Mouse (Mus musculus): ENCODE measurements around the gene Gcn1l1. TPM values are rescaled to one million over a fixed set of nuclear protein-coding genes. Genes with fewer than 3 reads are reported as not detected.

Gene Gcn1l1
- polyA plus RNA-seq, 1 experiment = 42.2 TPM

DNA sequence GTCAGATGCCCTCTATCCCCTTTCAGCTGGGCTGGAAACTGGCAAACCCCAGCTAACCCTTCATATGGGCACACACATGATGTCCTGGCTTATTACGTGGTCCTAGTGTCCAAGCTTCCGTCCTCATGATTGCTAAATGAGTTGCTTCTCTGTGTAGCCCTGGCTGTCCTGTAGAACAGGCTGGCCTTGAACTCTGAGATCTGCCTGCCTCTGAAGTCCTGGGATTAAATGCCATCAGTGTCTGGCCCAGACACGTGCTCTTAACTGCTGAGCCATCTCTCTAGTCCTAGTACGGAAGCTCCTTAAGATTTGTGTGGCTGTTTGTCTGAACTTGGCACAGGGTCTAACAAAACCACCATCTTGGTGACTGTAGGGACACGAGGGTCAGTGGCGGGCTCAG, 38.5 kb downstream of the Gcn1l1 start:
- 93% methylated on average over 6 of the region's 6 CpGs for WGBS
- Histone ChIP-seq H3K27me3 (replicated peaks; ENCODE audit: control insufficient read depth, insufficient read depth, low read length) (no peaks in the 10 kb centered on the region), H3K27ac (ENCODE audit: insufficient read depth, low read depth, low read length) (no peak overlapping the region), H3K36me3 (ENCODE audit: control insufficient read depth, insufficient read depth, low read length) (peaks cover 3% of the 10 kb centered on the region), H3K4me1 (ENCODE audit: control insufficient read depth, insufficient read depth, low read length) (no peaks in the 10 kb centered on the region), H3K4me3 (ENCODE audit: insufficient read depth, low read depth, low read length) (no peak overlapping the region)
- TF ChIP-seq CTCF (conservative IDR thresholded peaks at IDR 0.05; ENCODE audit: insufficient read depth, insufficient read length, low read depth, low read length) (no peak), POLR2A (IDR thresholded peaks at IDR 0.05; ENCODE audit: low read depth, low read length) (no peak)
- no peak for DNase-seq

GRCm38 (mm10) chr5:115611566-115611965, 46.5 kb downstream of the Gcn1l1 start:
- TF ChIP-seq POLR2A (IDR thresholded peaks at IDR 0.05; ENCODE audit: low read depth, low read length) = no peak
- TF ChIP-seq CTCF (conservative IDR thresholded peaks at IDR 0.05; ENCODE audit: insufficient read depth, insufficient read length, low read depth, low read length) = no peak
- H3K36me3 ChIP-seq (ENCODE audit: control insufficient read depth, insufficient read depth, low read length) = peaks cover 3% of the 10 kb centered on the region
- WGBS = 90% methylated on average over 11 of the region's 11 CpGs
- H3K27ac ChIP-seq (ENCODE audit: insufficient read depth, low read depth, low read length) = no peak overlapping the region
- H3K4me3 ChIP-seq (ENCODE audit: insufficient read depth, low read depth, low read length) = no peak overlapping the region
- no peaks in the 10 kb centered on the region for H3K4me1 ChIP-seq (ENCODE audit: control insufficient read depth, insufficient read depth, low read length)
- H3K27me3 ChIP-seq (replicated peaks; ENCODE audit: control insufficient read depth, insufficient read depth, low read length) = no peaks in the 10 kb centered on the region
- no peak for DNase-seq

- Histone ChIP-seq H3K27me3 (replicated peaks; ENCODE audit: control insufficient read depth, insufficient read depth, low read length) (no peaks in the 10 kb centered on the region), H3K4me1 (ENCODE audit: control insufficient read depth, insufficient read depth, low read length) (no peaks in the 10 kb centered on the region), H3K27ac (ENCODE audit: insufficient read depth, low read depth, low read length) (no peak overlapping the region), H3K36me3 (ENCODE audit: control insufficient read depth, insufficient read depth, low read length) (peaks cover 2% of the 10 kb centered on the region), H3K4me3 (ENCODE audit: insufficient read depth, low read depth, low read length) (no peak overlapping the region)
- TF ChIP-seq CTCF (conservative IDR thresholded peaks at IDR 0.05; ENCODE audit: insufficient read depth, insufficient read length, low read depth, low read length) (no peak), POLR2A (IDR thresholded peaks at IDR 0.05; ENCODE audit: low read depth, low read length) (no peak)
- 81% methylated on average over 9 of the region's 9 CpGs for WGBS
- no peak for DNase-seq
Observed at GRCm38 (mm10) chr5:115613332-115613731, 48.3 kb downstream of the Gcn1l1 start.

GRCm38 (mm10) chr5:115614948-115615347, 49.9 kb downstream of the Gcn1l1 start:
- Histone ChIP-seq H3K36me3 (ENCODE audit: control insufficient read depth, insufficient read depth, low read length) (no peaks in the 10 kb centered on the region; the same call in none of the 2 replicates), H3K27ac (ENCODE audit: insufficient read depth, low read depth, low read length) (no peak overlapping the region), H3K4me1 (ENCODE audit: control insufficient read depth, insufficient read depth, low read length) (no peaks in the 10 kb centered on the region), H3K4me3 (ENCODE audit: insufficient read depth, low read depth, low read length) (no peak overlapping the region), H3K27me3 (replicated peaks; ENCODE audit: control insufficient read depth, insufficient read depth, low read length) (no peaks in the 10 kb centered on the region)
- DNase-seq = peak; percentile 41
- peak; percentile 64 for TF ChIP-seq CTCF (conservative IDR thresholded peaks at IDR 0.05; ENCODE audit: insufficient read depth, insufficient read length, low read depth, low read length)
- TF ChIP-seq POLR2A (IDR thresholded peaks at IDR 0.05; ENCODE audit: low read depth, low read length) = no peak
- WGBS = 66% methylated on average over 7 of the region's 7 CpGs

DNA sequence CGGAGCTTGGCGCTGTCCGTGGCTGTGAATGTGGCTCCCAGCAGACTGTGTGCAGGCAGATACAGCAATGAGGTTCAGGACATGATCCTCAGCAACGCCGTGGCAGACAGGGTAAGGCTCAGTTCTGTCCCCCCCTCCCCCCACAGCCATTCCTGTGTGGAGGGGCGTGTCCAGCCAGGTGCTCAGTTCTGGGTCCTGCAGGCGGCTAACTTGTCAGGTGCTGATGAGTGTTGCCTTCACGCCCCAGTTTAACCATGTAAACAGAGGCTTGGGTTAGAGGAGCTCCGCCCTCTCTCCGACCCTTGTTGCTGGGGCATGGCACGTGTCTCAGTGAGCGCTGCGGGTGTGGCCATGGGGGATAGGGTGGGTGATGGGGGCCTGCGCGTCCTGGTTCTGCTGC, 54.6 kb downstream of the Gcn1l1 start:
- H3K36me3 ChIP-seq (ENCODE audit: control insufficient read depth, insufficient read depth, low read length) = no peaks in the 10 kb centered on the region; the same call in none of the 2 replicates

GRCm38 (mm10) chr5:115622686-115623085, 57.6 kb downstream of the Gcn1l1 start:
- DNase-seq = no peak
- Histone ChIP-seq H3K4me3 (ENCODE audit: insufficient read depth, low read depth, low read length) (no peak overlapping the region), H3K27me3 (replicated peaks; ENCODE audit: control insufficient read depth, insufficient read depth, low read length) (no peaks in the 10 kb centered on the region), H3K27ac (ENCODE audit: insufficient read depth, low read depth, low read length) (no peak overlapping the region), H3K36me3 (ENCODE audit: control insufficient read depth, insufficient read depth, low read length) (no peaks in the 10 kb centered on the region; the same call in none of the 2 replicates), H3K4me1 (ENCODE audit: control insufficient read depth, insufficient read depth, low read length) (no peaks in the 10 kb centered on the region)
- TF ChIP-seq CTCF (conservative IDR thresholded peaks at IDR 0.05; ENCODE audit: insufficient read depth, insufficient read length, low read depth, low read length) = no peak
- no peak for TF ChIP-seq POLR2A (IDR thresholded peaks at IDR 0.05; ENCODE audit: low read depth, low read length)
- WGBS = 76% methylated on average over 7 of the region's 7 CpGs

More for the DNA sequence above, 54.6 kb downstream of the Gcn1l1 start:
- 94% methylated on average over 15 of the region's 15 CpGs for WGBS
- Histone ChIP-seq H3K4me1 (ENCODE audit: control insufficient read depth, insufficient read depth, low read length) (no peaks in the 10 kb centered on the region), H3K4me3 (ENCODE audit: insufficient read depth, low read depth, low read length) (no peak overlapping the region), H3K27ac (ENCODE audit: insufficient read depth, low read depth, low read length) (no peak overlapping the region), H3K27me3 (replicated peaks; ENCODE audit: control insufficient read depth, insufficient read depth, low read length) (no peaks in the 10 kb centered on the region)
- TF ChIP-seq CTCF (conservative IDR thresholded peaks at IDR 0.05; ENCODE audit: insufficient read depth, insufficient read length, low read depth, low read length) (no peak), POLR2A (IDR thresholded peaks at IDR 0.05; ENCODE audit: low read depth, low read length) (no peak)
- no peak for DNase-seq

DNA sequence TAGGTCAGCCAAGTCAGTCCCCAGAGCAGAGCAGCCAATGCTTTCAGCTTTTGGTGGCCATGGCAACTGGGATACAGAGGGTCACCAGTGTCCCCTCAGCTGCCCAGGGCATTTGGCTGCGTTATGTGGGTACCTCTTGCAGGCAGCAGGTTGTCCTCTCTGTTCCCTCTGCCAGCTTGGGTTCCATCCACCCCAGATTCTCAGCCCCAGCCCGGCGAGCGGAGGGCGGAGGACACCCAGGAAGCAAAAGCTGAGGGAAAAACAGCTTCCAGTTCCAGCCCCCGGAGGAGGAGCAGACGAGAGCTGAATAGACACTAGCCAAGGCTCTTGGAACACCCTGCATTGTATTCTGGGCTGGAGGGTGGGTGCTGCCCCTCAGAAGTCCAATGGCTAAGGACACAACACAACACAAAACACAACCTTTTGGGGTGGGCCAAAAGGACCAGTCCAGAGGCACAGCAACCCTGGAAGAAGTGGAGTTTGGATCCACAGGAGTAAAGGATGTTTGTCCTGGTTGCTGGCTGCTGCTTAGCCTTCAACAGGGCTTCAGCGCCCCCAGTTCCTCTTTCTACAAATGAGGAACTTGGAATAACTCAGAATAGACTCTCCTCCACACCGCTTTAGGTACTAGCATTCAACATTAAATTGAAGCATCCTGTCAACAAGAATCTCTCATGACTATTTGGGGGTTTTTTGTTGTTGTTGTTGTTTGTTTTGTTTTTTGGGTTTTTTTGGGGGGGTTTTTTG, 58.8 kb downstream of the Gcn1l1 start:
- H3K36me3 ChIP-seq (ENCODE audit: control insufficient read depth, insufficient read depth, low read length) = no peaks in the 10 kb centered on the region; the same call in 1 of the 2 replicates
- H3K4me3 ChIP-seq (ENCODE audit: insufficient read depth, low read depth, low read length) = no peak overlapping the region
- no peak overlapping the region for H3K27ac ChIP-seq (ENCODE audit: insufficient read depth, low read depth, low read length)
- H3K4me1 ChIP-seq (ENCODE audit: control insufficient read depth, insufficient read depth, low read length) = no peaks in the 10 kb centered on the region
- no peak for TF ChIP-seq CTCF (conservative IDR thresholded peaks at IDR 0.05; ENCODE audit: insufficient read depth, insufficient read length, low read depth, low read length)
- no peak for TF ChIP-seq POLR2A (IDR thresholded peaks at IDR 0.05; ENCODE audit: low read depth, low read length)
- no peak for DNase-seq
- H3K27me3 ChIP-seq (replicated peaks; ENCODE audit: control insufficient read depth, insufficient read depth, low read length) = no peaks in the 10 kb centered on the region
- WGBS = 83% methylated on average over 9 of the region's 9 CpGs
